Mouse (Mus musculus) forebrain, postnatal 0 days (tissue): ENCODE measurements around the gene Comt. TPM values are rescaled to one million over a fixed set of nuclear protein-coding genes. Genes with fewer than 3 reads are reported as not detected.

Experiments used
- ATAC-seq: fragments of 200-750 bp; cut with Nextera tagmentation; 2 replicates; pipeline ENCODE4 v1.8.0; 2017; ENCODE audit warnings: mild to moderate bottlenecking, moderate library complexity
- DNase-seq: peaks from one replicate; pipeline ENCODE4 v3.0.0-alpha.2; 2015
- H3K27ac ChIP-seq: fragments of 300-500 bp; sonication (generic); 2 replicates; pipeline ENCODE4 v1.5.1; 2014; ENCODE audit warnings: low read depth, mild to moderate bottlenecking, antibody characterized with exemption, low read length, moderate library complexity, mixed read lengths
- H3K27me3 ChIP-seq: fragments of 300-500 bp; sonication (generic); 2 replicates; pipeline ENCODE4 v1.6.1; 2014; ENCODE audit warnings: mild to moderate bottlenecking, low read length, mixed read lengths; ENCODE audit not compliant: insufficient read depth
- H3K36me3 ChIP-seq: fragments of 300-500 bp; sonication (generic); 2 replicates; pipeline ENCODE4 v1.6.1; 2014; ENCODE audit warnings: mild to moderate bottlenecking, moderate library complexity; ENCODE audit not compliant: insufficient read depth
- H3K4me1 ChIP-seq: fragments of 300-500 bp; sonication (generic); 2 replicates; pipeline ENCODE4 v1.6.1; 2014; ENCODE audit warnings: antibody characterized with exemption; ENCODE audit not compliant: insufficient read depth
- H3K4me2 ChIP-seq: fragments of 300-500 bp; sonication (generic); 2 replicates; pipeline ENCODE4 v1.6.1; 2014; ENCODE audit warnings: low read depth, mild to moderate bottlenecking, moderate library complexity
- H3K4me3 ChIP-seq: fragments of 300-500 bp; sonication (generic); 2 replicates; pipeline ENCODE4 v1.5.1; 2014; ENCODE audit warnings: low read depth, low read length, mixed read lengths
- H3K9ac ChIP-seq: fragments of 300-500 bp; sonication (generic); 2 replicates; pipeline ENCODE4 v1.6.1; 2014; ENCODE audit warnings: mild to moderate bottlenecking
- H3K9me3 ChIP-seq: fragments of 300-500 bp; sonication (generic); 2 replicates; pipeline ENCODE4 v1.6.1; 2016; ENCODE audit warnings: low read length
- CTCF ChIP-seq: sonication (generic); IDR thresholded peaks from 2 replicates; pipeline ENCODE4 v1.5.1; 2016; ENCODE audit warnings: antibody characterized with exemption, control low read depth, low read depth
- WGBS: fragments of 180-500 bp; shearing (Covaris S2); extraction: QIAGEN DNeasy Blood & Tissue Kit; methylation state at CpG from one replicate; pipeline ENCODE4 v1.1.7; 2014; 5-methylcytosine and 5-hydroxymethylcytosine counted together
- polyA plus RNA-seq: library from polyadenylated mRNA; unstranded; fragments of >200 nt; fragmentation: Nextera tagmentation; extraction: Ambion mirVana; gene quantifications from 2 replicates; pipeline ENCODE4 v1.2.1, GENCODE M21; 2015
- total RNA-seq: library from RNA; depleted of rRNA; stranded (reverse); fragments of >200 nt; gene quantifications from 2 replicates; pipeline ENCODE4 v1.2.3, GENCODE M21; 2014

The Comt gene
- total and polyA plus RNA-seq, 2 experiments from 2014 or later: 68.4 to 105 TPM

DNA sequence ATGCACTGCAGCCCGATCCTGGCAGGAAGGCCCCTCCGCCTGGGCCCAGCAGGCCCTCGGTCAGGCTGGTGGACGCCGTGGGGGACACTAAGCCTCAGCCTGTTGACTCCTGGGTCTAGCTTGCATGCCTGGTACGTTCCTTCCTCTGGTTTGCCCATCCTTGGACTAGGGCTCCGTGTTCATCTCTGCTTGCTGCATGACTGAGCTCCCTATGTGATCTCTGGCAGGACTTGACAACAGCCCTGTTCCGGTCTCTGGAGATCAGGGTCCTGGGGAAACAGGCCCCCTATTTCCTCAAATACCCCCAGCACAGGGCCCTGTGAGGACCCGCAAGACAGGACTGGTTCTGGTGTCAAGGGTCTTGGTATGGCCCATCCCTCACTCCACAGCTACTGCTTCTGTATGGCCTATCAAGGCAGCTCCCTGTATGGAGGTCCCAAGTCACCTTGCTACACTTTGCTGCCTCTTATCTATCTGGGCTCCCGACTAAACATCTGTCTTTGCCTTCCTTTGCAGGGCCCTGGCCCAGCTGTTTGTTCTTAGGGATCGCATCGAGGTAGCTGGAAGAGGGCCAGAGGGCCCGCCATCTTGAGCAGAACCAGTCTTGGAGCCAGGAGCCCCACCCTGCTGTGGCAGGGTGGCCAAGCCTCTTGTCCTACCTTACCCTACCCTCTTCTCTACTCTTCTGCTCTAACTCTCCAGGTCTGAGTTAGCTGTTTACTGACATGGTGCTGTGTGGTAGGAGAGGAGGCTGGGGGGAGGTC lies 21.4 kb downstream of the Comt start:
- Histone ChIP-seq H3K9ac (peak overlapping the region; percentile 14; the same call in 1 of the 2 replicates), H3K27me3 (no peaks in the 10 kb centered on the region), H3K4me1 (0 out of 2 replicates have a peak, but pooled peaks cover 4% of the 10 kb centered on the region), H3K4me2 (no peak overlapping the region), H3K36me3 (peaks cover 70% of the 10 kb centered on the region), H3K9me3 (no peaks in the 10 kb centered on the region), H3K4me3 (no peak overlapping the region), H3K27ac (peak overlapping the region; percentile 45; the same call in 1 of the 2 replicates)
- DNase-seq (no peak), ATAC-seq (no peak)
- 82% methylated on average over 13 of the region's 13 CpGs for WGBS
- no peak for TF ChIP-seq CTCF

DNA sequence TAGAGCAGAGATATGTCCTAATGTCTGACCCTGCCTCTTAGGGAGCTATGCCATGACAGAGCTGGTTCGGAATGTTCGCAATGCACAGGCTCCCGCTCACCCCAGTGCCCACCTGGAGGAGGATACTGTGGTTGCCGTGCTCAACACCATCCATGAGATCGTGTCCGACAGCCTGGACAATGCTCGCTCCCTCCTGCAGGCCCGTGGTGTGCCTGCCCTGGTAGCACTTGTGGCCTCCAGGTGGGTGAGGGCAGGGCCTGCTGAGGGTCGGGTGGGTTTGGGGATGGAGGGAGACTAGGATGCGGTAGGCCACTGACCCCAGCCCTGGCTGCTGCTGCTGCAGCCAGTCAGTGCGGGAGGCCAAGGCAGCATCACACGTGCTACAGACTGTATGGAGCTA lies 23.4 kb downstream of the Comt start:
- Histone ChIP-seq H3K36me3 (peaks cover 73% of the 10 kb centered on the region), H3K9ac (no peak overlapping the region), H3K9me3 (no peaks in the 10 kb centered on the region), H3K4me1 (0 out of 2 replicates have a peak, but pooled peaks cover 4% of the 10 kb centered on the region), H3K27me3 (no peaks in the 10 kb centered on the region), H3K4me2 (no peak overlapping the region), H3K4me3 (no peak overlapping the region), H3K27ac (no peak overlapping the region)
- 91% methylated on average over 12 of the region's 12 CpGs for WGBS
- no peak for DNase-seq
- no peak for ATAC-seq
- TF ChIP-seq CTCF: no peak

DNA sequence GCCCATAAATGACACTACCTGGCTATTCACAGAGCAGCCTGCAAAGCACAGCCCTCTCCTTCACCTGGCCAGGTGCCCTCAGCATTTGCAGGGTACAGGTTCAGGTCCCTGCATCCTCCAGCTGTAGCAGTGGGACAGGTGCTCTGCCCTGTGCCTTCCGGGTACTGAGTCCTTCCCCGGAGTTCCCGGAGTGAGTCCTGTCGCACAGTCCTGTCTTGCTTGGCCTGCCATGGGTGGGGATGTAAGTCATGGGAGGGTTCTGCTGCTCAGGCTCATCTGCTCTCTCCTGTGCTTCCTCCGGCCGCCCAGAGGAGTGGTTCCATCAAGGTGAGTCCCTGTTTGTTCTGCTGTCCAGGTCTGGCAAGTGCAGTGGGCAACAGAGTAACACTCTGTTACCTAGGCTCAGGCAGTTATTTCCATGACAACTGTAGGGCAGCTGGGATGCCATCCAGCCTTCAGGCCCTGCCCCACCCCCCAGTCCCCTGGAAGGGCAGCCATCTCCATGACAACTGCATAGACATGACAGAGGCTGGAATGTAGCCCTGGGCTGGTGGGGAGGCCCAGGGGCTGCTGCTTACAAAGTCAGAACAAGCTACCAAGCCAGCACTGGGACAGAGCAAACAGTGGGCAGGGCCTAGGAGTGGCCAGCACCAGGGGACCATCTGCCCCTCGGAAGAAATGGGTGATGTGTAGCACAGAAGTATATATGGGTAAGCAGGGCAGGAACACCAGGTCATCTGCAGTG lies 26.0 kb downstream of the Comt start:
- Histone ChIP-seq H3K27me3 (no peaks in the 10 kb centered on the region), H3K9ac (no peak overlapping the region; the same call in 1 of the 2 replicates), H3K27ac (peak overlapping the region; percentile 59), H3K4me2 (no peak overlapping the region), H3K4me1 (0 out of 2 replicates have a peak, but pooled peaks cover 4% of the 10 kb centered on the region), H3K9me3 (no peaks in the 10 kb centered on the region), H3K4me3 (no peak overlapping the region), H3K36me3 (peaks cover 78% of the 10 kb centered on the region)
- 26% methylated on average over 7 of the region's 7 CpGs for WGBS
- ATAC-seq (peak; percentile 82), DNase-seq (peak; percentile 76)
- TF ChIP-seq CTCF: no peak

DNA sequence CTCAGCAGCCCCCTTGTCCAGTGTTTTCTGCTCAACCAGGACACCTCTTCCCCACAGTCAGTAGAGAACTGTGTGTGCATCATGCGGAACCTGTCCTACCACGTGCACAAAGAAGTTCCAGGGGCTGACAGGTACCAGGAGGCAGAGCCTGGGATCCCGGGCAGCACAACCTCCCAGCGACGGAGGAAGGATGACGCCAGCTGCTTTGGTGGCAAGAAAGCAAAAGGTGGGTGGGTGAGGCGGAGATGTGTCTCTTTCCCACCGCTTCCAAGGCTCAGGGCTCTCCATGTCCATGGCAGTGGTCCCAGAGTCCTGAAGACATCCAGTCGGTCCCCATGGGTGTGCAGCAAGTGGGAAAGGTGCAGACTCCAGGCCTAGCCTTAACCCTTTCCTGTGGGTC lies 26.6 kb downstream of the Comt start:
- no peak for DNase-seq
- Histone ChIP-seq H3K4me3 (no peak overlapping the region), H3K4me2 (no peak overlapping the region), H3K4me1 (peaks cover 5% of the 10 kb centered on the region; the same call in 1 of the 2 replicates), H3K27me3 (no peaks in the 10 kb centered on the region), H3K9me3 (no peaks in the 10 kb centered on the region), H3K36me3 (peaks cover 72% of the 10 kb centered on the region), H3K27ac (peak overlapping the region; percentile 59; the same call in 1 of the 2 replicates), H3K9ac (no peak overlapping the region; the same call in 1 of the 2 replicates)
- no peak for ATAC-seq
- TF ChIP-seq CTCF: no peak
- 45% methylated on average over 9 of the region's 9 CpGs for WGBS

DNA sequence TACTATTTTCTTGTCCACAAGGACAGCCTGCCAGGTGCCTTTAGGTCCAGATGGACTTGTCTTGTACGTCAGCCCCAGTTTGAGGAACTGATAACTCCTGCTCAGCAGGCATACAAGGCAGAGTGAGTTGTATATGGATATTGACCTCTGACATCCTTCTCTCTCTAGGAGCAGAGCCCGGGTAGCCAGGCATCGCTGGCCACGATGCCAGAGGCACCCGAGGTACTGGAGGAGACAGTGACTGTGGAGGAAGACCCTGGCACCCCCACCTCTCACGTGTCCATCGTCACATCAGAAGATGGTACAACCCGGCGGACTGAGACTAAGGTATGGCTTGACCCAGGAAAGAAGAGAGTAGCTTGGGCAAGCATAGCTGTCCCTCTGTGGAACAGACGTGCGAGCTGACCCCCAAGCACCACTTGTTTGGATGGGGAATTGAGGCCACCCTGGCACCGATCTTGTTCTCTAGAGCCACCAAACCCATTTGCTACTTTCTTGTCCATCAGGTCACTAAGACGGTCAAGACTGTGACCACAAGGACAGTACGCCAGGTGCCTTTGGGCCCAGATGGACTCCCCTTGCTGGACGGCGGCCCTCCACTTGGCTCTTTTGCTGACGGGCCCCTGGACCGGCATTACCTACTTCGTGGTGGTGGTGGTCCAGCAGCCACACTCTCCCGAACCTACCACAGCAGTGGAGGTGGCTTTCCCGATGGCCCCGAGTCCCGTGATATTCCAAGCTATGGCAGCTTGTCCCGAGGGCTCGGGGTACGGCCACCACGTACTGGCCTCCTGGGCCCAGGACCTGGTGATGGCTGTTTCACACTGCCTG lies 29.6 kb downstream of the Comt start:
- no peak overlapping the region for H3K4me2 ChIP-seq
- H3K27me3 ChIP-seq: no peaks in the 10 kb centered on the region
- ATAC-seq (no peak), DNase-seq (no peak)
- H3K4me3 ChIP-seq: no peak overlapping the region
- 95% methylated on average over 27 of the region's 27 CpGs for WGBS
- peaks cover 43% of the 10 kb centered on the region for H3K36me3 ChIP-seq
- H3K27ac ChIP-seq: no peak overlapping the region
- no peak overlapping the region for H3K9ac ChIP-seq
- no peak for TF ChIP-seq CTCF
- peaks cover 22% of the 10 kb centered on the region; the same call in 1 of the 2 replicates for H3K4me1 ChIP-seq
- H3K9me3 ChIP-seq: no peaks in the 10 kb centered on the region

DNA sequence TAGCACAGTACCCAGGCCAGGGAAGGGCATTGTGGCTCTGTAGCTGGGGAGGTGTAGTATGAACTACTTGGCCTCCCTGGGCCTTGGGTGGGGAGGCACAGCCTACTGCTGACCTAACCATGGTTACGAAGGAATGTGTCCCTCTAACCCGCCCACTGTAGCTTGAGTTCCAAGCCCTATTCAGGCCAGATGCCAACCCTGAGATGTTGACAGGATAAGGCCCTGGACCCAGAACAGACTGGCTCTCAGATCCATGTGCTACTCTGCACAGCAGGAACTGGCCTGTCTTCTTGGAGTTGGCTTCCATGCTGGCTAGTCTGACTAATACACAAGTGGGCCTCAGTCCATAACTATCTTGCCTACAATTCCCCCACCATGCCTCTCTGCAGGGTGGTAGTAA lies 30.5 kb downstream of the Comt start:
- ATAC-seq: peak; percentile 10
- 41% methylated on average over 2 of the region's 2 CpGs for WGBS
- Histone ChIP-seq H3K4me1 (peaks cover 22% of the 10 kb centered on the region; the same call in 1 of the 2 replicates), H3K9me3 (no peaks in the 10 kb centered on the region), H3K4me3 (no peak overlapping the region), H3K36me3 (peaks cover 35% of the 10 kb centered on the region), H3K9ac (no peak overlapping the region), H3K27ac (no peak overlapping the region), H3K4me2 (no peak overlapping the region), H3K27me3 (no peaks in the 10 kb centered on the region)
- TF ChIP-seq CTCF: no peak
- no peak for DNase-seq
